Mouse (Mus musculus): ENCODE measurements around the gene Cd163. TPM values are rescaled to one million over a fixed set of nuclear protein-coding genes. Genes with fewer than 3 reads are reported as not detected.

The Cd163 gene
- polyA plus RNA-seq, 1 experiment from 2014 or later, result 0.23 TPM

- Histone ChIP-seq H3K27me3 (no peaks in the 10 kb centered on the region), H3K4me2 (no peak overlapping the region), H3K4me1 (replicated peaks) (peaks cover 43% of the 10 kb centered on the region), H3K9me3 (replicated peaks) (no peaks in the 10 kb centered on the region), H3K9ac (no peak overlapping the region), H3K4me3 (replicated peaks) (no peak overlapping the region), H3K36me3 (replicated peaks) (no peaks in the 10 kb centered on the region), H3K27ac (replicated peaks) (no peak overlapping the region)
- ATAC-seq (ENCODE audit: insufficient read depth), result no peak
- WGBS (ENCODE audit: insufficient replicate concordance), result 61% methylated on average over 6 of the region's 6 CpGs
These were observed 69.2 kb downstream of the Cd163 start for GRCm38 (mm10) chr6:124373584-124374206.

- WGBS (ENCODE audit: insufficient replicate concordance), result 40% methylated on average over 4 of the region's 4 CpGs
These were observed 70.2 kb downstream of the Cd163 start for GRCm38 (mm10) chr6:124374683-124375082.

DNA sequence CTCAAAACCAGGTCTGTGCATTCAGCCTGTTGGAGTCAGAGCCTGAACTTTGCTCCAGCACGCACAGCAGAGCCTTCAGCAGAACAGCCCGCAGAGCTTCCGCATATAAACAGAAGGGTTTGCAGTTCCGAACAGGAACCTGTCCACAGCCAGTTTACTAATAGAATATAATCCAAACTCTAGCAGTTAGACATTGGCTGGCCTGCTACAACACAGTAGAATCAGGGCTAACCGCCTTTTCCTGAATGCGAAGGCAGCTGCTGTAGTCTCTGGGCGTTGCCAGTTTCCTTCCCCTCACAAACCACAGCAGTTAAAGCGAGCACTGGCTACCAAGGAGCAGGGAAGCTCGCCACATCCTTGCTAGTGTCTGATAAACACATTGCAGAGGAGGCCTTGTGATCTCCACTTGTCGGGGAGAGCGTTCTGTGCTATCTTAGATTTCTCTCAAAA, 71.0 kb downstream of the Cd163 start:
- H3K36me3 ChIP-seq (replicated peaks), result no peaks in the 10 kb centered on the region
- 5% methylated on average over 11 of the region's 11 CpGs for WGBS (ENCODE audit: insufficient replicate concordance)
- H3K9me3 ChIP-seq (replicated peaks), result no peaks in the 10 kb centered on the region
- H3K4me2 ChIP-seq, result peak overlapping the region; percentile 57
- H3K27me3 ChIP-seq, result no peaks in the 10 kb centered on the region
- ATAC-seq (ENCODE audit: insufficient read depth), result peak; percentile 92
- H3K4me1 ChIP-seq (replicated peaks), result peaks cover 43% of the 10 kb centered on the region
- H3K4me3 ChIP-seq (replicated peaks), result 0 out of 2 replicates have a peak overlapping the region, but pooled peaks have one; percentile 9
- no peak overlapping the region for H3K9ac ChIP-seq
- peak overlapping the region; percentile 70 for H3K27ac ChIP-seq (replicated peaks)

More at GRCm38 (mm10) chr6:124374683-124375082, 70.2 kb downstream of the Cd163 start:
- H3K4me1 ChIP-seq (replicated peaks), result peaks cover 43% of the 10 kb centered on the region
- no peak overlapping the region for H3K4me2 ChIP-seq
- no peak overlapping the region for H3K4me3 ChIP-seq (replicated peaks)
- no peak for ATAC-seq (ENCODE audit: insufficient read depth)
- no peaks in the 10 kb centered on the region for H3K36me3 ChIP-seq (replicated peaks)
- no peaks in the 10 kb centered on the region for H3K9me3 ChIP-seq (replicated peaks)
- no peaks in the 10 kb centered on the region for H3K27me3 ChIP-seq
- no peak overlapping the region for H3K9ac ChIP-seq
- H3K27ac ChIP-seq (replicated peaks), result peak overlapping the region; percentile 70; the same call in 1 of the 2 replicates

DNA sequence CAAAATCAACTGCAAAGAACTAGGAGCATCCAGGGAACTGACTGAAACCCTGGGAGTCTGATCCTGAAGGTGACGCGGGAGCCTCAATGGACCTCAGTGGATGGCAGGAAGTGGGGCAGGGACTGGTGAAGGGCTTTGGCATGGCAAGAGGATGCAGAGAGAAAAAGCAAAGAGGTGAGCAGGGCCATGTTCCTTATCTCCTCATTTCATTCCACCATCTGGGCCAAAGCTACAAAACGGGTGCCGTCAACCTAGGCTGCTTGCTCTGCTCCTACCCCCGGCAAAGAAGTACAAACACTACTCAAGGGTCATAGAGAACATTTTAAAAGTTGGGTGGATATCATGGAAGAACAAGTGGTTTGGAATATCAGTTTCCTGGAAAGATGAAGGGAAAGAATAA, 71.9 kb downstream of the Cd163 start:
- Histone ChIP-seq H3K27ac (replicated peaks) (peak overlapping the region; percentile 70), H3K27me3 (no peaks in the 10 kb centered on the region), H3K4me3 (replicated peaks) (no peak overlapping the region), H3K4me2 (peak overlapping the region; percentile 57), H3K9ac (0 out of 2 replicates have a peak overlapping the region, but pooled peaks have one; percentile 4), H3K9me3 (replicated peaks) (no peaks in the 10 kb centered on the region), H3K36me3 (replicated peaks) (no peaks in the 10 kb centered on the region), H3K4me1 (replicated peaks) (peaks cover 43% of the 10 kb centered on the region)
- WGBS (ENCODE audit: insufficient replicate concordance), result 11% methylated on average over 5 of the region's 5 CpGs
- peak; percentile 43 for ATAC-seq (ENCODE audit: insufficient read depth)

DNA sequence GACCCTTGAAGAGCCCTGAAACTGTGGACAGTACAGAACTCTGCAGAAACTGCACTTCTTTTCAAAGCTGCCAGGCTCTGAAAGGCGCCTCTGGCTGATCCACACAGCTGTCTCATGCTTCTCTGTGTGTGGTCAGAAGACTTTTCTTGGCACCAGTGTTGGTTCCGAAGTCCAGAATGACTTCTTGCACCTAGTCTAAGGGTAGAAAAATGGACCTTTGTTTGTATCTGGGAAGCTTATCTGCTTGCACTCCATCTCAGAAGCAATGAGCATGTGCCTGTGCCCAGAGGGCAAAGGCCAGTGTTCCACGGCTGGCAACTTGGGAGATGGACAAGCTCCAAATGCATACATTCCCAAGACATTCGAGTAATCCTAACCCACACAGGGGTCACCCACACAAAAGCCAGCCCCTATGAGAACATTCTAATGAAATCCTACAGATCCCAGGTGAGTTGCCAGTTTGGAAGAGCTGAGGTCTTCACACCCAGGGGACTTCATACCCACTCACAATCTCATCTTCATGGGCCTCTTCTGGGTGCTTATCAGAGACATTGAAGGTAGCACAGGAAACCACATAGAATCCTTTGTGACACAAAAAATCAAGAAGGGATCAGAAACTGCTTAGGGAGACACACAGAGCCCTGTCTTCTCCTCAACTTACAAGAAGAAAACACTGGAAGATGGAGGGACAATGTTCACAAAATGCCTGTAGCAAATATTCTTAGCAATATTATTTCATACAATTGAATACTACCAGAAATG, 73.2 kb downstream of the Cd163 start:
- Histone ChIP-seq H3K4me1 (replicated peaks) (peaks cover 43% of the 10 kb centered on the region), H3K9ac (no peak overlapping the region), H3K4me3 (replicated peaks) (no peak overlapping the region), H3K36me3 (replicated peaks) (no peaks in the 10 kb centered on the region), H3K27me3 (no peaks in the 10 kb centered on the region), H3K9me3 (replicated peaks) (no peaks in the 10 kb centered on the region), H3K4me2 (no peak overlapping the region), H3K27ac (replicated peaks) (no peak overlapping the region)
- ATAC-seq (ENCODE audit: insufficient read depth), result no peak
- WGBS (ENCODE audit: insufficient replicate concordance), result 51% methylated on average over 4 of the region's 4 CpGs

DNA sequence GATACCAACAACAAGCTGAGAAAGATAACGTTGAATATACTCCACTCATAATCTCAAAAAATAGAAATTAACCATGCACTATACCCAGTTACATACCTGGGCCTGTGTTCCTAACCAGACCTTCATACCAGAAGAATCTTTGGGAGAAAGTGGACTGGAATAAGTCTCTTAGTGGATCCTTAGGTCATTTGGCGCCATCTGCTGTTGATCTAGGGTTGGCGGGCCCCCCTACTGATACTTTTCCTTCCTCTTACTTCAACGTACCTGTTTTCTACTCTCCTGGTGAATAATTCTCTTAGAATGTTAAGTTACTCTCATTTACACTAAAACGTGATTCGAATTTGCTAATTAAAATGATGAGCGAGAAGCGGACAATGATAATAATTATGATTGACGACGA, 74.9 kb downstream of the Cd163 start:
- no peak for ATAC-seq (ENCODE audit: insufficient read depth)
- Histone ChIP-seq H3K4me2 (no peak overlapping the region), H3K27ac (replicated peaks) (no peak overlapping the region), H3K4me3 (replicated peaks) (no peak overlapping the region), H3K36me3 (replicated peaks) (no peaks in the 10 kb centered on the region), H3K9me3 (replicated peaks) (no peaks in the 10 kb centered on the region), H3K9ac (no peak overlapping the region), H3K27me3 (no peaks in the 10 kb centered on the region), H3K4me1 (replicated peaks) (peaks cover 38% of the 10 kb centered on the region)
- WGBS (ENCODE audit: insufficient replicate concordance), result 22% methylated on average over 10 of the region's 10 CpGs

Other genes with a start within 250 kb of the Cd163 start
- gene Vmn2r27, start 72.8 kb upstream of the Cd163 start, polyA plus RNA-seq (2015; fragmentation: Nextera tagmentation; extraction: Ambion mirVana), result not detected in 2 replicates
- 21.7 and 26.8 TPM in 2 replicates for gene Pex5, start 110.4 kb downstream of the Cd163 start, polyA plus RNA-seq (2015; fragmentation: Nextera tagmentation; extraction: Ambion mirVana)
- gene Clstn3, start 160.1 kb downstream of the Cd163 start, polyA plus RNA-seq (2015; fragmentation: Nextera tagmentation; extraction: Ambion mirVana), result 4.2 and 5.0 TPM in 2 replicates
- 11.2 and 12.5 TPM in 2 replicates for gene C1rl, start 188.5 kb downstream of the Cd163 start, polyA plus RNA-seq (2015; fragmentation: Nextera tagmentation; extraction: Ambion mirVana)
- 18.8 and 22.5 TPM in 2 replicates for gene C1ra, start 207.7 kb downstream of the Cd163 start, polyA plus RNA-seq (2015; fragmentation: Nextera tagmentation; extraction: Ambion mirVana)
- 47.0 and 59.5 TPM in 2 replicates for gene C1s1, start 237.7 kb downstream of the Cd163 start, polyA plus RNA-seq (2015; fragmentation: Nextera tagmentation; extraction: Ambion mirVana)

Data from liver, embryonic 15.5 days (tissue).